In the genomic region with DNA sequence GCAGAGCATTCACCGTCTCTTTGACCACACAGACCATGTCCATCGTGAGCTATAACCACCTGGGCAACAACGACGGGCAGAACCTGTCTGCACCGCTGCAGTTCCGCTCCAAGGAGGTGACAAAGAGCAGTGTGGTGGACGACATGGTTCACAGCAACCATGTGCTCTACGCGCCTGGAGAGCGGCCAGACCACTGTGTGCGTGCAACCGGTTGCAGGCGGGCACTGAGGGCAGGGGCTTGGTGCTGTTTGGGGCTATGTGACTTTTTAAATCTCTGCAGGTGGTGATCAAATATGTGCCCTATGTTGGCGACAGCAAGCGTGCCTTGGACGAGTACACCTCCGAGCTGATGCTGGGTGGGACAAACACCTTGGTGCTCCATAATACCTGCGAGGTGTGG, we compare ENCODE assay signal across 16 mouse cellular contexts. TPM values are rescaled to one million over a fixed set of nuclear protein-coding genes. Genes with fewer than 3 reads are reported as not detected.
DNase-seq lines count a peak whose midpoint lies in the region; ATAC-seq lines count a peak whose summit lies in the region.
"Had no signal": no experiment of that assay in that cellular context is flagged by ENCODE, and none has a peak within 500 bp of the region (broad histone marks: within the 10 kb centered on the region; RNA-seq: fewer than 3 reads in every experiment).

No protein-coding gene starts in this region.

- 90% methylated on average over 18 of the region's 18 CpGs for WGBS in liver, embryonic 13.5 days (ENCODE audit: insufficient replicate concordance)
- 94% methylated on average over 18 of the region's 18 CpGs for WGBS in embryonic facial prominence, embryonic 10.5 days
- WGBS in limb, embryonic 12.5 days = 94% methylated on average over 18 of the region's 18 CpGs
- 92% methylated on average over 18 of the region's 18 CpGs for WGBS in intestine, embryonic 15.5 days

- peaks cover 93% of the 10 kb centered on the region for H3K4me1 ChIP-seq in liver, embryonic 13.5 days (replicated peaks)
- peaks cover 86% of the 10 kb centered on the region for H3K4me1 ChIP-seq in embryonic facial prominence, embryonic 10.5 days
- peaks cover 79% of the 10 kb centered on the region for H3K4me1 ChIP-seq in limb, embryonic 12.5 days (replicated peaks)
- peaks cover 69% of the 10 kb centered on the region for H3K4me1 ChIP-seq in intestine, embryonic 15.5 days (replicated peaks)

- no peak for ATAC-seq in liver, embryonic 13.5 days (ENCODE audit: low read depth)
- ATAC-seq in limb, embryonic 12.5 days (ENCODE audit: insufficient number of reproducible peaks, insufficient read depth, low FRiP score, low TSS enrichment, low read depth) = no peak
- ATAC-seq in intestine, embryonic 15.5 days = no peak
- ATAC-seq: forebrain, embryonic 16.5 days had no signal

- H3K27ac ChIP-seq in liver, embryonic 13.5 days = no peak overlapping the region
- H3K27ac ChIP-seq in embryonic facial prominence, embryonic 10.5 days (replicated peaks) = no peak overlapping the region
- no peak overlapping the region for H3K27ac ChIP-seq in limb, embryonic 12.5 days
- no peak overlapping the region for H3K27ac ChIP-seq in intestine, embryonic 15.5 days
- H3K27ac ChIP-seq: heart, adult 2 months had no signal

- no peak overlapping the region for H3K4me3 ChIP-seq in liver, embryonic 13.5 days (replicated peaks)
- H3K4me3 ChIP-seq in embryonic facial prominence, embryonic 10.5 days = peak overlapping the region; percentile 85; the same call in 1 of the 2 replicates
- 0 out of 2 replicates have a peak overlapping the region, but pooled peaks have one; percentile 4 for H3K4me3 ChIP-seq in limb, embryonic 12.5 days (replicated peaks)
- no peak overlapping the region for H3K4me3 ChIP-seq in intestine, embryonic 15.5 days (replicated peaks)
- H3K4me3 ChIP-seq: heart, adult 2 months had no signal

- H3K9me3 ChIP-seq in liver, embryonic 13.5 days (replicated peaks) = no peaks in the 10 kb centered on the region
- H3K9me3 ChIP-seq in embryonic facial prominence, embryonic 10.5 days = no peaks in the 10 kb centered on the region
- H3K9me3 ChIP-seq in limb, embryonic 12.5 days = no peaks in the 10 kb centered on the region
- no peaks in the 10 kb centered on the region for H3K9me3 ChIP-seq in intestine, embryonic 15.5 days

- DNase-seq in heart, adult 11 months = peak; percentile 94
- DNase-seq in heart, adult 8-10 months (ENCODE audit: low spot score) = no peak
- DNase-seq in liver, embryonic 13.5 days = no peak
- no peak for DNase-seq in liver
- no peak for DNase-seq in embryonic facial prominence, embryonic 10.5 days (ENCODE audit: low spot score)
- DNase-seq in frontal cortex, postnatal 36 days (ENCODE audit: low spot score in 2 of 2) = no peak
- DNase-seq: adrenal gland, postnatal 36 days; kidney, adult 8-10 months had no signal

- no peak overlapping the region for H3K9ac ChIP-seq in liver, embryonic 13.5 days
- H3K9ac ChIP-seq in limb, embryonic 12.5 days (replicated peaks) = no peak overlapping the region
- H3K9ac ChIP-seq in intestine, embryonic 15.5 days = no peak overlapping the region

- no peaks in the 10 kb centered on the region for H3K27me3 ChIP-seq in liver, embryonic 13.5 days
- peaks cover 40% of the 10 kb centered on the region for H3K27me3 ChIP-seq in embryonic facial prominence, embryonic 10.5 days (replicated peaks; ENCODE audit: low read depth, poor library complexity, severe bottlenecking)
- no peaks in the 10 kb centered on the region; the same call in 1 of the 2 replicates for H3K27me3 ChIP-seq in limb, embryonic 12.5 days
- H3K27me3 ChIP-seq in intestine, embryonic 15.5 days (replicated peaks) = no peaks in the 10 kb centered on the region

- H3K36me3 ChIP-seq in liver, embryonic 13.5 days = peaks cover 59% of the 10 kb centered on the region
- peaks cover 59% of the 10 kb centered on the region for H3K36me3 ChIP-seq in embryonic facial prominence, embryonic 10.5 days (replicated peaks)
- peaks cover 49% of the 10 kb centered on the region for H3K36me3 ChIP-seq in limb, embryonic 12.5 days
- H3K36me3 ChIP-seq in intestine, embryonic 15.5 days = peaks cover 23% of the 10 kb centered on the region

- H3K4me2 ChIP-seq in liver, embryonic 13.5 days = peak overlapping the region; percentile 100
- H3K4me2 ChIP-seq in limb, embryonic 12.5 days = peak overlapping the region; percentile 96; the same call in 1 of the 2 replicates
- H3K4me2 ChIP-seq in intestine, embryonic 15.5 days (replicated peaks) = no peak overlapping the region
- H3K4me2 ChIP-seq: midbrain, embryonic 11.5 days had no signal

RNA-seq across cellular contexts. Expression of a gene that starts 2.0 kb away (rescaled TPM):
- 10 to 100 TPM; 15.5 to 37.5 (median 23.7) TPM for total RNA-seq in heart, adult 8-10 months (2022)
- 82.8 and 84.9 TPM in 2 replicates for polyA plus RNA-seq in liver, embryonic 13.5 days (2015; fragmentation: Nextera tagmentation; extraction: Ambion mirVana)
- polyA plus RNA-seq in embryonic facial prominence, embryonic 10.5 days (2016; fragmentation: Nextera tagmentation; extraction: Ambion mirVana) = 184 and 187 TPM in 2 replicates
- 177 and 180 TPM in 2 replicates for polyA plus RNA-seq in limb, embryonic 12.5 days (2016; fragmentation: Nextera tagmentation; extraction: Ambion mirVana)
- polyA plus RNA-seq in intestine, embryonic 15.5 days (2015; fragmentation: Nextera tagmentation; extraction: Ambion mirVana) = 123 and 130 TPM in 2 replicates

RNA-seq across cellular contexts. Expression of a gene that starts 12.5 kb away (rescaled TPM):
- 10 to 100 TPM; 29.1 to 34.1 (median 31.3) TPM for total RNA-seq in heart, adult 8-10 months (2022)
- 54.2 and 62.4 TPM in 2 replicates for polyA plus RNA-seq in liver, embryonic 13.5 days (2015; fragmentation: Nextera tagmentation; extraction: Ambion mirVana)
- 105 and 109 TPM in 2 replicates for polyA plus RNA-seq in embryonic facial prominence, embryonic 10.5 days (2016; fragmentation: Nextera tagmentation; extraction: Ambion mirVana)
- 137 and 151 TPM in 2 replicates for polyA plus RNA-seq in limb, embryonic 12.5 days (2016; fragmentation: Nextera tagmentation; extraction: Ambion mirVana)
- 86.9 and 91.7 TPM in 2 replicates for polyA plus RNA-seq in intestine, embryonic 15.5 days (2015; fragmentation: Nextera tagmentation; extraction: Ambion mirVana)

RNA-seq across cellular contexts. Expression of a gene that starts 19.7 kb away (rescaled TPM):
- 1 to 10 TPM; 1.4 to 2.3 (median 1.8) TPM for total RNA-seq in heart, adult 8-10 months (2022)
- 5.4 and 5.6 TPM in 2 replicates for polyA plus RNA-seq in liver, embryonic 13.5 days (2015; fragmentation: Nextera tagmentation; extraction: Ambion mirVana)
- 0.77 and 0.79 TPM in 2 replicates for polyA plus RNA-seq in embryonic facial prominence, embryonic 10.5 days (2016; fragmentation: Nextera tagmentation; extraction: Ambion mirVana)
- 0.76 and 1.2 TPM in 2 replicates for polyA plus RNA-seq in limb, embryonic 12.5 days (2016; fragmentation: Nextera tagmentation; extraction: Ambion mirVana)
- polyA plus RNA-seq in intestine, embryonic 15.5 days (2015; fragmentation: Nextera tagmentation; extraction: Ambion mirVana) = 2.4 and 2.5 TPM in 2 replicates
- polyA plus RNA-seq: C2C12 had no signal

RNA-seq across cellular contexts. Expression of a gene that starts 36.0 kb away (rescaled TPM):
- 1 to 10 TPM in 2 of 4 experiments, under 1 TPM in 2; 0.69 to 1.9 (median 1.2) TPM for total RNA-seq in heart, adult 8-10 months (2022)
- polyA plus RNA-seq in liver, embryonic 13.5 days (2015; fragmentation: Nextera tagmentation; extraction: Ambion mirVana) = 3.9 and 4.1 TPM in 2 replicates
- 0.14 TPM in 1 of 2 replicates, not detected in the other for polyA plus RNA-seq in embryonic facial prominence, embryonic 10.5 days (2016; fragmentation: Nextera tagmentation; extraction: Ambion mirVana)
- polyA plus RNA-seq in limb, embryonic 12.5 days (2016; fragmentation: Nextera tagmentation; extraction: Ambion mirVana) = 0.15 TPM in 1 of 2 replicates, not detected in the other
- 2.3 and 2.9 TPM in 2 replicates for polyA plus RNA-seq in intestine, embryonic 15.5 days (2015; fragmentation: Nextera tagmentation; extraction: Ambion mirVana)
- total RNA-seq: G1E; left cerebral cortex, postnatal 25 days had no signal

RNA-seq across cellular contexts. Expression of a gene that starts 57.0 kb away (rescaled TPM):
- 10 to 100 TPM in 3 of 4 experiments, 1 to 10 TPM in 1; 9.3 to 12.4 (median 10.6) TPM for total RNA-seq in heart, adult 8-10 months (2022)
- polyA plus RNA-seq in liver, embryonic 13.5 days (2015; fragmentation: Nextera tagmentation; extraction: Ambion mirVana) = 9.7 and 10.5 TPM in 2 replicates
- polyA plus RNA-seq in embryonic facial prominence, embryonic 10.5 days (2016; fragmentation: Nextera tagmentation; extraction: Ambion mirVana) = 20.8 and 21.1 TPM in 2 replicates
- polyA plus RNA-seq in limb, embryonic 12.5 days (2016; fragmentation: Nextera tagmentation; extraction: Ambion mirVana) = 18.7 and 21.2 TPM in 2 replicates
- polyA plus RNA-seq in intestine, embryonic 15.5 days (2015; fragmentation: Nextera tagmentation; extraction: Ambion mirVana) = 15.9 TPM in 2 replicates

Comparison
In these comparisons a context has a peak if more than half of its experiments do, and no peak if none do; other contexts are left out.
1. H3K4me3 ChIP-seq: peak in embryonic facial prominence, embryonic 10.5 days (single experiment) and limb, embryonic 12.5 days (single experiment); none in liver, embryonic 13.5 days (single experiment) and intestine, embryonic 15.5 days (single experiment).